Mouse (Mus musculus): ENCODE measurements around the gene Tcea2. TPM values are rescaled to one million over a fixed set of nuclear protein-coding genes. Genes with fewer than 3 reads are reported as not detected.

Tcea2 gene
- polyA plus RNA-seq, 1 experiment from 2014 or later, result 4.4 TPM

DNA sequence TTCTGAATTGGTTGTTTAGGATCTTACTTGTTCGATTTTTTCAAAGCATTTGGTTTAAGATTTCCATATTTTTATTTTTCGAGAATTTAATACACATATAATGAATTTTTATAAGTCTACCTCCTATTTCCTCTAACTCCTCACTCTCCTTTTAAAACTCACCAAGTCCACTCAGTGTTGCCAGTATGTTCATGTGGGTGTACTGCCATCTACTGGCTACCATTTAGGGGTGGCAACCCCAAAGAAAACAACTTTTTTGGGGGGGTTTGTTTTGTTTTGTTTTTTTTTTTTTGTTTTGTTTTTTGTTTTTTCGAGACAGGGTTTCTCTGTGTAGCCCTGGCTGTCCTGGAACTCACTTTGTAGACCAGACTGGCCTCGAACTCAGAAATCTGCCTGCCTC, 26.6 kb downstream of the Tcea2 start:
- no peak for DNase-seq
- Histone ChIP-seq H3K4me2 (ENCODE audit: low read depth, low read length) (no peak overlapping the region), H3K36me3 (replicated peaks; ENCODE audit: insufficient read depth, low read length) (no peaks in the 10 kb centered on the region), H3K27ac (ENCODE audit: low read depth) (no peak overlapping the region), H3K9me3 (ENCODE audit: low read length) (no peaks in the 10 kb centered on the region), H3K27me3 (ENCODE audit: insufficient read depth, low read length) (no peaks in the 10 kb centered on the region), H3K9ac (replicated peaks) (no peak overlapping the region), H3K4me3 (ENCODE audit: low read depth, low read length) (no peak overlapping the region), H3K4me1 (ENCODE audit: insufficient read depth) (no peaks in the 10 kb centered on the region)
- ATAC-seq, result no peak
- WGBS (ENCODE audit: insufficient replicate concordance), result 35% methylated on average over 4 of the region's 4 CpGs
- no peak for TF ChIP-seq EP300 (IDR thresholded peaks at IDR 0.05; ENCODE audit: low read depth)
- peak; percentile 69 for TF ChIP-seq CTCF (IDR thresholded peaks at IDR 0.05; ENCODE audit: low read depth)

DNA sequence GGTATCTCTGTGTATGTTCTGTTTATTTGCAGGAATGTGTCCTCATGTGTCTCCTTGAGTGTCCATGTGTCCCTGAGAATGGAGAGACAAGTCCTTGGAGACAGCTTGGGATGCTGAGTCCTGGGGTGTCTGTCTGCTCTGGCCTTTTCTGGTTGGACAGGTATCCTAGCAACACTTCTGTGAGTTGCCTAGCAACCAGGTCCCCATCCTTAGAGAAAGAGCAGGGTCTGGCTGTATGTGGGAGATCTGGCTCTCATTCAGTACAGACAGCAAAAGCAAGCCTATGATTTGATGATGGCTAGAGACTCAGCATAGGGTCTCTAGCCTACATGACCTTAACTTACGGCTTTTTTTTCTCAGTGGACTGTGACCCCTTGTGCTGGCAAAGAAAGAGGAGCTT, 33.6 kb downstream of the Tcea2 start:
- WGBS (ENCODE audit: insufficient replicate concordance), result 85% methylated on average over 1 of the region's 1 CpGs

DNA sequence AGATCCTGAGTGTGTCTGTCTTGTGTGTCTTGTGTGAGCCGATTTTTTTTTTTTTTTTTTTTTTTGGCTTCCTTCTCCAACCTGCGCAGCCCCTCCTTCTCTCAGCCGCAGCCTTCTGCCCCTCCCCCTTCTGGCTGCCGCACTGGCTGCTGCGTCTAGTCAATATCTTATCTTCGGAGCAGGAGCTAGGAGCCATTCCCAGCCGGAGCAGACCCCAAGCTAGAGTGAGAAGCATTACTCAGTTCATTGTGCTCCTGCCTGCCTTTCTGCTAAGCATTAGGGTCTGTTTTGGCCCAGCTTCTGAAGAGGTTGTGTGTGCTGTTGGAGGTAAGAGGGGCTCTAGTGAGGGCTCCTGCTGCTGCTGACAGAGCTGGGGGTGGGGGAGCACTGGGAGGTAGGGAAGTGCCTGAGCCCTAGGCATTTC, 34.8 kb downstream of the Tcea2 start, which contains the start of gene Oprl1:
Oprl1 (plus strand) TSS at position 114 of the 424 bp plus-strand sequence.
- no peak for ATAC-seq
- no peaks in the 10 kb centered on the region for H3K36me3 ChIP-seq (replicated peaks; ENCODE audit: insufficient read depth, low read length)
- no peak within 1 kb of the TSS for H3K4me2 ChIP-seq (ENCODE audit: low read depth, low read length)
- H3K27me3 ChIP-seq (ENCODE audit: insufficient read depth, low read length), result no peaks in the 10 kb centered on the region
- 4% methylated on average over 7 of the region's 7 CpGs for WGBS (ENCODE audit: insufficient replicate concordance)
- no peak for DNase-seq
- H3K4me3 ChIP-seq (ENCODE audit: low read depth, low read length), result no peak within 1 kb of the TSS
- no peak within 1 kb of the TSS for H3K27ac ChIP-seq (ENCODE audit: low read depth)
- H3K9me3 ChIP-seq (ENCODE audit: low read length), result no peaks in the 10 kb centered on the region
- no peak within 1 kb of the TSS for H3K9ac ChIP-seq (replicated peaks)
- no peaks in the 10 kb centered on the region for H3K4me1 ChIP-seq (ENCODE audit: insufficient read depth)
- no peak for TF ChIP-seq EP300 (IDR thresholded peaks at IDR 0.05; ENCODE audit: low read depth)
- no peak for TF ChIP-seq CTCF (IDR thresholded peaks at IDR 0.05; ENCODE audit: low read depth)

More for the DNA sequence above, 33.6 kb downstream of the Tcea2 start:
- DNase-seq (no peak), ATAC-seq (no peak)
- no peaks in the 10 kb centered on the region for H3K9me3 ChIP-seq (ENCODE audit: low read length)
- no peaks in the 10 kb centered on the region for H3K36me3 ChIP-seq (replicated peaks; ENCODE audit: insufficient read depth, low read length)
- no peak overlapping the region for H3K4me3 ChIP-seq (ENCODE audit: low read depth, low read length)
- H3K9ac ChIP-seq (replicated peaks), result no peak overlapping the region
- H3K27ac ChIP-seq (ENCODE audit: low read depth), result no peak overlapping the region
- H3K4me1 ChIP-seq (ENCODE audit: insufficient read depth), result no peaks in the 10 kb centered on the region
- TF ChIP-seq CTCF (IDR thresholded peaks at IDR 0.05; ENCODE audit: low read depth) (no peak), EP300 (IDR thresholded peaks at IDR 0.05; ENCODE audit: low read depth) (no peak)
- no peaks in the 10 kb centered on the region for H3K27me3 ChIP-seq (ENCODE audit: insufficient read depth, low read length)
- no peak overlapping the region for H3K4me2 ChIP-seq (ENCODE audit: low read depth, low read length)

DNA sequence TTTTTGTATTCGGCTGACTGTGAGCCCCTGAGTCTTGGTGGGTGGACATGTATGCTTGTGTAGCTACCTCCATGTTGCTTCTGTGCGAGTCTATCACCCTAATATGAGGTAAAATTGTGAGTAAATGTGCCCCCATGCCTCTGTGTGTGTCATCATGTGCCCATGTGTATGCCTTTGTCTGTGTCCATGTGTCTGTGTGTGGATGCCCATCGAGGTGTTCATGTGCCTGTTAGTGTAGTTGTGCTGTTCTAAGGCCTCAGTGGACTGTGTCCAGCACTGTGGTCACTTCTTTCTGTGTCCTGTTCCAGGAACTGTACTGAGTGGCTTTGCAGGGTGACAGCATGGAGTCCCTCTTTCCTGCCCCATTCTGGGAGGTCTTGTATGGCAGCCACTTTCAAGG, 35.3 kb downstream of the Tcea2 start:
- H3K4me2 ChIP-seq (ENCODE audit: low read depth, low read length), result no peak overlapping the region
- no peak overlapping the region for H3K4me3 ChIP-seq (ENCODE audit: low read depth, low read length)
- H3K9me3 ChIP-seq (ENCODE audit: low read length), result no peaks in the 10 kb centered on the region
- H3K4me1 ChIP-seq (ENCODE audit: insufficient read depth), result no peaks in the 10 kb centered on the region
- H3K27me3 ChIP-seq (ENCODE audit: insufficient read depth, low read length), result no peaks in the 10 kb centered on the region
- no peak overlapping the region for H3K27ac ChIP-seq (ENCODE audit: low read depth)
- TF ChIP-seq EP300 (IDR thresholded peaks at IDR 0.05; ENCODE audit: low read depth), result no peak
- no peak for TF ChIP-seq CTCF (IDR thresholded peaks at IDR 0.05; ENCODE audit: low read depth)
- H3K36me3 ChIP-seq (replicated peaks; ENCODE audit: insufficient read depth, low read length), result no peaks in the 10 kb centered on the region
- DNase-seq (no peak), ATAC-seq (no peak)
- H3K9ac ChIP-seq (replicated peaks), result no peak overlapping the region
- 60% methylated on average over 3 of the region's 3 CpGs for WGBS (ENCODE audit: insufficient replicate concordance)

DNA sequence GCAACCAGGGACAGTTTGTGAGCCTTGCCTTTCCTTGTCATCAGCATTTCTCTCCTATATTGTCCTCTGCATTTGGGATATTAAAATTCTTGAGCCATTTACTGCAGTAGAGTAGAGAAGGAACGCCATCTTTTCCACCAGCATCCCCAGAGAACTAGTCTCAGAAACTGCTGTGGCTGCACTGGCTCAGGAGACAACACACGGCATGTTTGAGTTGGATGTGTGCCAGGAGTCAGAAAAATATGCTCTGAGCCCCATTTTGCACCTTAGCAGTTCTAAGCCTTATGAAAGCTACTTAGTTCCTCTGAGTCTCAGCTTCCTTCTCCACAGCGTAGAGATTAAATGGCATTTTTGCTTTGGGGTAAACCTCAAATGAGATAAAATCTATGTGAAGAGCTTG, 36.9 kb downstream of the Tcea2 start:
- Histone ChIP-seq H3K4me1 (ENCODE audit: insufficient read depth) (no peaks in the 10 kb centered on the region), H3K27ac (ENCODE audit: low read depth) (no peak overlapping the region), H3K27me3 (ENCODE audit: insufficient read depth, low read length) (no peaks in the 10 kb centered on the region), H3K36me3 (replicated peaks; ENCODE audit: insufficient read depth, low read length) (no peaks in the 10 kb centered on the region), H3K4me3 (ENCODE audit: low read depth, low read length) (no peak overlapping the region), H3K4me2 (ENCODE audit: low read depth, low read length) (no peak overlapping the region), H3K9me3 (ENCODE audit: low read length) (no peaks in the 10 kb centered on the region), H3K9ac (replicated peaks) (no peak overlapping the region)
- TF ChIP-seq CTCF (IDR thresholded peaks at IDR 0.05; ENCODE audit: low read depth), result no peak
- TF ChIP-seq EP300 (IDR thresholded peaks at IDR 0.05; ENCODE audit: low read depth), result no peak
- ATAC-seq, result no peak
- 42% methylated on average over 3 of the region's 3 CpGs for WGBS (ENCODE audit: insufficient replicate concordance)
- DNase-seq, result no peak

DNA sequence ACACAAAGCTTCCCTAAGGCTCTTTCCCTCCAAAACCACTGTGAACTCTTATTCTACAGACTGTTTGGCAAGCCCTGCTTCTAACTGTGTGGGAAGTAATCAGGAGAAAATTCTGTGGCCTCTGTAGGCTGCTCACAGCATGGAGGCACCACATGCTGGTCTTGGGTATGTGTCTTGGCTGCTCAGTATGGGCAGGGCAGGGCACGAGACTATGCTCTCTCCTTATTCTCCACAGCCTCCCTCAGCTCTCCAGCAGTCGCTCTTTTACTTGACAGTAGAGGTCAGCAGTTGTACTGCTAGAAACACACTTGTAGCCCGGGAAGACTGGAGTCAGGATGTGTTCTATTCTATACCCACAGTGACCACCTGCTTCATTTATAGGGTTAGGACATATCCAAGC, 40.0 kb downstream of the Tcea2 start:
- DNase-seq (no peak), ATAC-seq (no peak)
- Histone ChIP-seq H3K4me2 (ENCODE audit: low read depth, low read length) (no peak overlapping the region), H3K4me3 (ENCODE audit: low read depth, low read length) (no peak overlapping the region), H3K9ac (replicated peaks) (no peak overlapping the region), H3K4me1 (ENCODE audit: insufficient read depth) (no peaks in the 10 kb centered on the region), H3K36me3 (replicated peaks; ENCODE audit: insufficient read depth, low read length) (no peaks in the 10 kb centered on the region), H3K9me3 (ENCODE audit: low read length) (no peaks in the 10 kb centered on the region), H3K27me3 (ENCODE audit: insufficient read depth, low read length) (no peaks in the 10 kb centered on the region), H3K27ac (ENCODE audit: low read depth) (no peak overlapping the region)
- WGBS (ENCODE audit: insufficient replicate concordance), result 32% methylated on average over 3 of the region's 3 CpGs
- no peak for TF ChIP-seq EP300 (IDR thresholded peaks at IDR 0.05; ENCODE audit: low read depth)
- TF ChIP-seq CTCF (IDR thresholded peaks at IDR 0.05; ENCODE audit: low read depth), result no peak

DNA sequence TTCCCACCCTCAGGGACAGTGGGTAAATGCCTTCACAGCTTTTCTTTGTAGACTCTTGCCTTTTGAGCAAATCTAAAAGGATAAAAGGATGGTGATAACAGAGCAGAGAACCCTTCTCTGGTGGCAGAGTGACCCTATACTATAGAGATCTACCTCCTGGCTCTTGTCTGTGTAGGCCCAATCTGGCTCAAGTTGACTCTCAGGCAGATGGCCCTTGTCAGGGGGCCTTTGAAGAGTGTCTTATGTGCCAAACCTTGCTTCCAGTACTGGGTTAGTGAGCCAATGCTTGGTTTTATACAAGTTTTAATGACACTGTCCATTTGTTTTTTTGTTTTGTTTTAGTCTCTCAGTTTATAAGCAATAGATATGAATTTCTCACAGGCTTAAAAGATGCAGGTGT, 41.1 kb downstream of the Tcea2 start:
- DNase-seq (no peak), ATAC-seq (no peak)
- H3K4me3 ChIP-seq (ENCODE audit: low read depth, low read length), result no peak overlapping the region
- TF ChIP-seq CTCF (IDR thresholded peaks at IDR 0.05; ENCODE audit: low read depth) (no peak), EP300 (IDR thresholded peaks at IDR 0.05; ENCODE audit: low read depth) (no peak)
- H3K36me3 ChIP-seq (replicated peaks; ENCODE audit: insufficient read depth, low read length), result no peaks in the 10 kb centered on the region
- no peak overlapping the region for H3K27ac ChIP-seq (ENCODE audit: low read depth)
- H3K4me1 ChIP-seq (ENCODE audit: insufficient read depth), result no peaks in the 10 kb centered on the region
- no peaks in the 10 kb centered on the region for H3K9me3 ChIP-seq (ENCODE audit: low read length)
- H3K9ac ChIP-seq (replicated peaks), result no peak overlapping the region
- H3K27me3 ChIP-seq (ENCODE audit: insufficient read depth, low read length), result no peaks in the 10 kb centered on the region
- H3K4me2 ChIP-seq (ENCODE audit: low read depth, low read length), result no peak overlapping the region

All from liver, postnatal 0 days (tissue).